Mouse (Mus musculus): Measurements from ENCODE around the gene Saa1.

- no peak for TF ChIP-seq POLR2A (IDR thresholded peaks at IDR 0.05; ENCODE audit: borderline replicate concordance, insufficient read depth, low read length)
- no peak for TF ChIP-seq CTCF (IDR thresholded peaks at IDR 0.05; ENCODE audit: borderline replicate concordance, insufficient read depth, low read depth, low read length)
These were observed 18.9 kb downstream of the Saa1 start for GRCm38 (mm10) chr7:46723849-46724248.
